Mouse (Mus musculus) CH12.LX (cell line): ENCODE results near the gene Slc4a2.

Source experiments
- CTCF ChIP-seq, 2 experiments: IDR thresholded peaks in 1 of 2; conservative IDR thresholded peaks in 1 of 2; 2 replicates each; pipeline ENCODE4 v1.5.1; 2011 to 2012; ENCODE audit warnings: low read depth in 2 of 2, low read length in 2 of 2, improper control_type of control experiment in 1 of 2, inconsistent platforms in 1 of 2, mild to moderate bottlenecking in 1 of 2, moderate library complexity in 1 of 2
- EP300 ChIP-seq: IDR thresholded peaks from 2 replicates; pipeline ENCODE4 v1.6.1; 2011; ENCODE audit warnings: low read length, improper control_type of control experiment
- IRF4 ChIP-seq: IDR thresholded peaks from 2 replicates; pipeline ENCODE4 v1.6.1; 2014; ENCODE audit warnings: low read depth, mild to moderate bottlenecking, inconsistent platforms, low read length, improper control_type of control experiment
- NELFE ChIP-seq: IDR thresholded peaks from 2 replicates; pipeline ENCODE4 v1.6.1; 2011; ENCODE audit warnings: low read depth, low read length, improper control_type of control experiment
- POLR2A ChIP-seq: IDR thresholded peaks from 2 replicates; pipeline ENCODE4 v1.6.1; 2011; ENCODE audit warnings: low read depth, mild to moderate bottlenecking, improper control_type of control experiment, low read length
- RCOR1 ChIP-seq: conservative IDR thresholded peaks from 2 replicates; pipeline ENCODE4 v1.6.1; 2012; ENCODE audit warnings: low read depth, mild to moderate bottlenecking, inconsistent platforms, low read length, improper control_type of control experiment
- TCF12 ChIP-seq: IDR thresholded peaks from 2 replicates; pipeline ENCODE4 v1.6.1; 2014; ENCODE audit warnings: low read depth, mild to moderate bottlenecking, inconsistent platforms, low read length, improper control_type of control experiment
- USF1 ChIP-seq: IDR thresholded peaks from 2 replicates; pipeline ENCODE4 v1.6.1; 2014; ENCODE audit warnings: low read depth, mild to moderate bottlenecking, inconsistent platforms, low read length, improper control_type of control experiment
- USF2 ChIP-seq: conservative IDR thresholded peaks from 2 replicates; pipeline ENCODE4 v1.6.1; 2011; ENCODE audit warnings: low read depth, low read length, improper control_type of control experiment

DNA sequence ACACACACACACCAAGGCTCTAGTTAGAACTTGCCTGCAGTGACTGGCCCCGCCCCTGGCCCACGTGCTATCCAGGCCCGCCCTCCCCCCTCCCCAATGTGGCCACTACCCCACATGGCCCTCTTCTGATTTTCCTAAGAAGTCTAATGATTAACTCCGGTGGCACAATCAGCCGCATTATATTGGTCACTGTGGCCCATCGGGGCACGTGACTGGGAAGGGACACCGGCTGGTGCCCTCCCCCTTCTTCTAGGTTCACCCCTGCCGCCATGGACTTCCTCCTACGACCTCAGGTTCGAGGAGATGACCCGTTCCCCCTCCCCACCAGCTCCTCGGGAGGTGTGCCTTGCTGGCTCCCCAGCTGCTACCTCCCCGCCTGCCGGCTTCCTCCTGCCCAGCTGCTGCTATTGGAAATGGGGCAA is 4.4 kb downstream of the Slc4a2 start:
- TF ChIP-seq USF2 (no peak), CTCF (conservative IDR thresholded peaks at IDR 0.05 in 1 of 2, IDR thresholded peaks at IDR 0.05 in 1 of 2; ENCODE audit: low read depth in 2 of 2, low read length in 2 of 2) (no peak), RCOR1 (no peak), IRF4 (no peak), POLR2A (no peak), USF1 (no peak), NELFE (no peak), TCF12 (no peak), EP300 (no peak)
